ENCODE assay signal across 30 mouse cellular contexts in genomic region chr2:53619681-53620080, GRCm38 (mm10).
DNase-seq lines count a peak whose midpoint lies in the region; ATAC-seq and TF ChIP-seq lines count a peak whose summit lies in the region.
"Had no signal": no experiment of that assay in that cellular context is flagged by ENCODE, and none has a peak within 500 bp of the region (broad histone marks: within the 10 kb centered on the region; RNA-seq: fewer than 3 reads in every experiment).

No protein-coding gene starts in this region.

- H3K9me3 ChIP-seq in midbrain, postnatal 0 days (ENCODE audit: low read length): no peaks in the 10 kb centered on the region
- H3K9me3 ChIP-seq: embryonic facial prominence, embryonic 10.5 days; embryonic facial prominence, embryonic 13.5 days; forebrain, embryonic 12.5 days; forebrain, embryonic 15.5 days; G1E; heart, embryonic 10.5 days; heart, embryonic 13.5 days had no signal

- H3K4me2 ChIP-seq in midbrain, postnatal 0 days (ENCODE audit: low read depth, low read length, poor library complexity, severe bottlenecking): no peak overlapping the region
- H3K4me2 ChIP-seq: embryonic facial prominence, embryonic 13.5 days; forebrain, embryonic 12.5 days; forebrain, embryonic 15.5 days; heart, embryonic 13.5 days had no signal

- peak; percentile 99 for ATAC-seq in frontal cortex, adult (ENCODE audit: low TSS enrichment)
- ATAC-seq in midbrain, postnatal 0 days (ENCODE audit: low FRiP score): no peak
- ATAC-seq: forebrain, embryonic 15.5 days; hindbrain, embryonic 16.5 days had no signal

- H3K27ac ChIP-seq in left cerebral cortex, adult 2 months: no peak overlapping the region
- H3K27ac ChIP-seq in midbrain, postnatal 0 days (ENCODE audit: low read depth, low read length): no peak overlapping the region
- H3K27ac ChIP-seq: embryonic facial prominence, embryonic 10.5 days; embryonic facial prominence, embryonic 13.5 days; forebrain, embryonic 12.5 days; forebrain, embryonic 15.5 days; heart, adult 2 months; heart, embryonic 10.5 days; heart, embryonic 13.5 days had no signal

- TF ChIP-seq CTCF in left cerebral cortex, adult 2 months (IDR thresholded peaks at IDR 0.05): no peak
- no peak for TF ChIP-seq CTCF in midbrain, postnatal 0 days (IDR thresholded peaks at IDR 0.05)

- no peak overlapping the region for H3K4me3 ChIP-seq in left cerebral cortex, adult 2 months
- H3K4me3 ChIP-seq in midbrain, postnatal 0 days (ENCODE audit: low read depth, low read length): no peak overlapping the region
- H3K4me3 ChIP-seq: embryonic facial prominence, embryonic 10.5 days; embryonic facial prominence, embryonic 13.5 days; erythroblast, embryonic 14.5 days; forebrain, embryonic 12.5 days; forebrain, embryonic 15.5 days; heart, adult 2 months; heart, embryonic 10.5 days; heart, embryonic 13.5 days had no signal

- H3K4me1 ChIP-seq in midbrain, postnatal 0 days (ENCODE audit: insufficient read depth, low read length): no peaks in the 10 kb centered on the region
- H3K4me1 ChIP-seq: embryonic facial prominence, embryonic 10.5 days; embryonic facial prominence, embryonic 13.5 days; forebrain, embryonic 12.5 days; forebrain, embryonic 15.5 days; heart, embryonic 10.5 days; heart, embryonic 13.5 days had no signal

- no peak overlapping the region for H3K9ac ChIP-seq in midbrain, postnatal 0 days (replicated peaks; ENCODE audit: low read length, poor library complexity, severe bottlenecking)
- H3K9ac ChIP-seq: embryonic facial prominence, embryonic 13.5 days; forebrain, embryonic 12.5 days; forebrain, embryonic 15.5 days; heart, embryonic 13.5 days had no signal

- no peak for DNase-seq in frontal cortex, postnatal 10 days (ENCODE audit: low spot score in 2 of 2)
- peak; percentile 6 to 88 for DNase-seq in left cerebral cortex, postnatal 25 days (ENCODE audit: low spot score in 2 of 2)
- DNase-seq in left cerebral cortex, adult 2 months (ENCODE audit: extremely low spot score in 1 of 2, low spot score in 2 of 2): no peak
- peak; percentile 5 for DNase-seq in 3T3-L1 (ENCODE audit: low read depth, low spot score)
- DNase-seq in telencephalon, adult 2 months (ENCODE audit: low read depth, low spot score): peak; percentile 42
- DNase-seq in midbrain, postnatal 0 days (ENCODE audit: low spot score): no peak
- DNase-seq: adrenal gland, adult 2 months; adrenal gland, postnatal 14 days; B cell, adult 2 months; cerebellum, adult 11-12 months; cerebellum, adult 8-10 months; cerebellum, postnatal 10 days; cerebellum, postnatal 36 days; embryo, embryonic 11 days; gastrocnemius, postnatal 10 days; gastrocnemius, postnatal 36 days; heart, adult 2 months; heart, postnatal 14 days; heart, postnatal 4 days had no signal

- H3K36me3 ChIP-seq in midbrain, postnatal 0 days (ENCODE audit: insufficient read depth, low read length): no peaks in the 10 kb centered on the region
- H3K36me3 ChIP-seq: embryonic facial prominence, embryonic 10.5 days; embryonic facial prominence, embryonic 13.5 days; forebrain, embryonic 12.5 days; forebrain, embryonic 15.5 days; G1E; heart, embryonic 10.5 days; heart, embryonic 13.5 days had no signal

- 81% methylated on average over 3 of the region's 3 CpGs for WGBS in midbrain, postnatal 0 days

- intact Hi-C loops in left cerebral cortex, postnatal 25 days (cut with DNase I): no loop called here
- intact Hi-C loops in left cerebral cortex, adult 2 months (cut with DNase I): loop anchor here (5.0 kb wide), 1 partner anchor 108 kb away; no protein-coding TSS in a partner anchor

- H3K27me3 ChIP-seq in midbrain, postnatal 0 days (ENCODE audit: insufficient read depth, low read length): no peaks in the 10 kb centered on the region
- H3K27me3 ChIP-seq: CH12.LX; embryonic facial prominence, embryonic 13.5 days; forebrain, embryonic 12.5 days; forebrain, embryonic 15.5 days; heart, embryonic 13.5 days had no signal

Comparison
In these comparisons a context has a peak if more than half of its experiments do, and no peak if none do; other contexts are left out.
1. DNase-seq: peak in left cerebral cortex, postnatal 25 days (2 of 2), 3T3-L1 (single experiment) and telencephalon, adult 2 months (single experiment); none in frontal cortex, postnatal 10 days (0 of 2), left cerebral cortex, adult 2 months (0 of 2) and midbrain, postnatal 0 days (single experiment).